Mouse (Mus musculus) spleen, embryonic (tissue): Measurements from ENCODE around the gene Krtap9-3.
"Not testable (repeated sequence)": the region's sequence is repeated elsewhere in the genome, so short reads cannot be mapped to it uniquely, and the experiment has no call there.

Source experiments
- CTCF ChIA-PET: fragments of 350-600 bp; sonication (Branson Sonifier 250); formaldehyde crosslinking; loops from one replicate; lab custom pipeline; 2022; lab: Charles Lee

Gene Krtap9-3

GRCm38 (mm10) chr11:99597742-99598141, at the start of gene Krtap9-3:
Krtap9-3 (minus strand) TSS chr11:99598105.
- CTCF ChIA-PET, result not testable (repeated sequence)

- CTCF ChIA-PET, result no interaction called here
Observed at GRCm38 (mm10) chr11:99646444-99646843, 48.5 kb upstream of the Krtap9-3 start.

GRCm38 (mm10) chr11:99644351-99644750, 46.4 kb upstream of the Krtap9-3 start:
- CTCF ChIA-PET, result no interaction called here

GRCm38 (mm10) chr11:99643635-99644139, 45.8 kb upstream of the Krtap9-3 start, which contains the start of gene Krtap4-7:
Krtap4-7 (minus strand) TSS chr11:99644089.
- CTCF ChIA-PET, result not testable (repeated sequence)

- CTCF ChIA-PET, result no interaction called here
Observed at GRCm38 (mm10) chr11:99640926-99641325, 43.0 kb upstream of the Krtap9-3 start.

GRCm38 (mm10) chr11:99637086-99637485, 39.2 kb upstream of the Krtap9-3 start:
- CTCF ChIA-PET, result no interaction called here

- CTCF ChIA-PET, result no interaction called here
Observed at GRCm38 (mm10) chr11:99634653-99635134, 36.8 kb upstream of the Krtap9-3 start, which contains the start of gene Krtap4-2. Krtap4-2 (minus strand) TSS chr11:99635084.

- CTCF ChIA-PET, result no interaction called here
Observed at GRCm38 (mm10) chr11:99633293-99633692, 35.4 kb upstream of the Krtap9-3 start.

- CTCF ChIA-PET, result no interaction called here
Observed at GRCm38 (mm10) chr11:99630890-99631289, 33.0 kb upstream of the Krtap9-3 start.

- CTCF ChIA-PET, result no interaction called here
Observed at GRCm38 (mm10) chr11:99628138-99628537, 30.2 kb upstream of the Krtap9-3 start, which contains the start of gene Krtap4-1. Krtap4-1 (minus strand) TSS chr11:99628238.

- CTCF ChIA-PET, result no interaction called here
Observed at GRCm38 (mm10) chr11:99620335-99620734, 22.4 kb upstream of the Krtap9-3 start, which contains the start of gene Gm11562. Gm11562 (minus strand) TSS chr11:99620435.

GRCm38 (mm10) chr11:99614796-99615363, 17.0 kb upstream of the Krtap9-3 start, which contains the start of gene Krtap2-4:
Krtap2-4 (minus strand) TSS chr11:99614846.
- CTCF ChIA-PET, result no interaction called here

GRCm38 (mm10) chr11:99610089-99610488, 12.2 kb upstream of the Krtap9-3 start, which contains the start of gene Gm11937:
Gm11937 (minus strand) TSS chr11:99610189.
- CTCF ChIA-PET, result not testable (repeated sequence)

- CTCF ChIA-PET, result no interaction called here
Observed at GRCm38 (mm10) chr11:99609126-99609525, 11.2 kb upstream of the Krtap9-3 start.

GRCm38 (mm10) chr11:99603208-99603607, 5.3 kb upstream of the Krtap9-3 start, which contains the start of gene Gm11938:
Gm11938 (minus strand) TSS chr11:99603308.
- CTCF ChIA-PET, result not testable (repeated sequence)

GRCm38 (mm10) chr11:99590981-99591380, 6.9 kb downstream of the Krtap9-3 start, which contains the start of gene Krtap1-3:
Krtap1-3 (minus strand) TSS chr11:99591339.
- CTCF ChIA-PET, result no interaction called here

- CTCF ChIA-PET, result no interaction called here
Observed at GRCm38 (mm10) chr11:99585096-99585495, 12.8 kb downstream of the Krtap9-3 start.

- CTCF ChIA-PET, result no interaction called here
Observed at GRCm38 (mm10) chr11:99583245-99583704, 14.6 kb downstream of the Krtap9-3 start, which contains the start of gene Krtap1-4. Krtap1-4 (minus strand) TSS chr11:99583654.

GRCm38 (mm10) chr11:99581564-99581963, 16.3 kb downstream of the Krtap9-3 start:
- CTCF ChIA-PET, result no interaction called here

GRCm38 (mm10) chr11:99581051-99581450, 16.9 kb downstream of the Krtap9-3 start:
- CTCF ChIA-PET, result no interaction called here

- CTCF ChIA-PET, result no interaction called here
Observed at GRCm38 (mm10) chr11:99580636-99581035, 17.3 kb downstream of the Krtap9-3 start, which contains the start of gene Krtap1-5. Krtap1-5 (minus strand) TSS chr11:99581016.

GRCm38 (mm10) chr11:99574106-99574505, 23.8 kb downstream of the Krtap9-3 start:
- CTCF ChIA-PET, result no interaction called here

- CTCF ChIA-PET, result no interaction called here
Observed at GRCm38 (mm10) chr11:99573164-99573563, 24.7 kb downstream of the Krtap9-3 start.
